Comparison of ENCODE assay signal across 8 mouse cellular contexts in the genomic region with DNA sequence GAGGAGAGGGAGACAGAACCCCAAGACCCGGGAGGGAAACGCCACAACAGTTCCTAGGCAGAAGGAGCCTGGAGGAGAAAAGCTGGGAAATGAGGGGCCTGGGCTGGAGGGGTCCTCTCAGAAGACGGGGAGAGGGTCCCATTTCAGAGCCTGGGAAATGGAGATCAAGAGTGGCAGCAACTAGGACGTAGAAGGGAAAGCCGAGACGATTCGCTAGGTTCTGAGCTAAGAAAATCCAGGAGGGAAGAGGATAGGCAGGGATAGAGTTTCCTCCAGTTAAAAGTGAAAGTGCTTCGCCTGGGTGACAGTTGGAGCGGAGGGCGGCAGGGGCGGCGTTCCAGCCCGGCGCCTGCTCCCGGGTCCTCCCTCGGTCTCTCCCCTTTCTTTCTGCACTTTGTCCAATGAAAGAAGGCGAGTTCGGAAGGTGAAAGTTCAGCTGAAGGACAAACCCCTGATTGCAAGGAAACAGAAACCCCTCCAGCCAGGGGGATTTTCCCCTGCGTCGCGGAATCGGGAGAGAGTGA. TPM values are rescaled to one million over a fixed set of nuclear protein-coding genes. Genes with fewer than 3 reads are reported as not detected.
DNase-seq lines count a peak whose midpoint lies in the region; ATAC-seq lines count a peak whose summit lies in the region.

No protein-coding gene starts in this region.

- H3K4me1 ChIP-seq in hindbrain, embryonic 15.5 days (replicated peaks): peaks cover 34% of the 10 kb centered on the region

- WGBS in hindbrain, embryonic 15.5 days: under 1% methylated on average over 22 of the region's 22 CpGs

- DNase-seq in R1 (ENCODE audit: low read depth, low spot score): peak; percentile 85
- DNase-seq in cerebellum, postnatal 14 days: peak; percentile 74 to 83
- DNase-seq in gastrocnemius, adult 18-20 months (ENCODE audit: low spot score): peak; percentile 83
- peak; percentile 63 to 65 for DNase-seq in left cerebral cortex, adult 8-10 months (ENCODE audit: low spot score in 2 of 2)
- peak; percentile 67 to 77 for DNase-seq in right cerebral cortex, adult 2 months (ENCODE audit: low spot score in 2 of 2)
- DNase-seq in urinary bladder, postnatal 36 days (ENCODE audit: low spot score in 2 of 2): peak; percentile 59 to 76

- peak overlapping the region; percentile 91 for H3K9ac ChIP-seq in hindbrain, embryonic 15.5 days

- no peaks in the 10 kb centered on the region for H3K9me3 ChIP-seq in hindbrain, embryonic 15.5 days

- no peaks in the 10 kb centered on the region for H3K27me3 ChIP-seq in hindbrain, embryonic 15.5 days

- H3K27ac ChIP-seq in hindbrain, embryonic 15.5 days (replicated peaks): peak overlapping the region; percentile 100

- H3K36me3 ChIP-seq in hindbrain, embryonic 15.5 days: 0 out of 2 replicates have a peak, but pooled peaks cover 3% of the 10 kb centered on the region

- H3K4me2 ChIP-seq in hindbrain, embryonic 15.5 days: peak overlapping the region; percentile 99

- peak overlapping the region; percentile 94 for H3K4me3 ChIP-seq in hindbrain, embryonic 15.5 days

- ATAC-seq in hindbrain, embryonic 15.5 days (ENCODE audit: low FRiP score, low read depth): peak; percentile 55
- ATAC-seq in megakaryocyte, adult 5-6 weeks (ENCODE audit: poor library complexity, severe bottlenecking): peak; percentile 36

RNA-seq across cellular contexts. Expression of gene Foxp1, which starts 0.7 kb away (rescaled TPM):
- total RNA-seq in gastrocnemius, adult 18-20 months (2021): 10 to 100 TPM; 10.1 to 15.8 TPM
- polyA plus RNA-seq in hindbrain, embryonic 15.5 days (2015; fragmentation: Nextera tagmentation; extraction: Ambion mirVana): 61.6 and 74.2 TPM in 2 replicates
- 100 to 1,000 TPM; 143 to 189 (median 162) TPM for total RNA-seq in left cerebral cortex, adult 8-10 months (2022)
- total RNA-seq in megakaryocyte, adult 5-6 weeks (2015): 85.2 and 92.7 TPM in 2 replicates
- total RNA-seq in megakaryocyte, adult 5-6 weeks (2017): 59.5 and 68.6 TPM in 2 replicates

Comparison
In these comparisons a context has a peak if more than half of its experiments do, and no peak if none do; other contexts are left out.
1. Peak in every context shown above with its lines: DNase-seq, ATAC-seq, H3K4me3 ChIP-seq and H3K27ac ChIP-seq.